Mouse (Mus musculus) CH12.LX (cell line): ENCODE measurements around the gene Hsp90ab1. TPM values are rescaled to one million over a fixed set of nuclear protein-coding genes. Genes with fewer than 3 reads are reported as not detected.

Source experiments
- DNase-seq: peaks from one replicate; pipeline ENCODE4 v3.0.0-alpha.2; 2013; ENCODE audit errors: extremely low read depth
- H3K27ac ChIP-seq: 2 replicates; pipeline ENCODE4 v1.5.1; 2012; ENCODE audit warnings: low read depth, mild to moderate bottlenecking, control low read depth, moderate library complexity; ENCODE audit not compliant: insufficient read depth
- H3K27me3 ChIP-seq: replicated peaks from 2 replicates; pipeline ENCODE3; 2012; ENCODE audit warnings: inconsistent platforms
- H3K36me3 ChIP-seq, 2 experiments: replicated peaks in 1 of 2; 2 replicates each; pipeline versions ENCODE3 to v1.6.1; 2012; ENCODE audit warnings: inconsistent platforms in 1 of 2, low read length in 1 of 2, mild to moderate bottlenecking in 1 of 2, mixed read lengths in 1 of 2, moderate library complexity in 1 of 2; ENCODE audit not compliant: control insufficient read depth in 1 of 2, insufficient read depth in 1 of 2
- H3K4me1 ChIP-seq, 2 experiments: 2 replicates each; pipeline ENCODE4 v1.6.1; 2012; ENCODE audit warnings: inconsistent platforms in 1 of 2, moderate library complexity in 1 of 2; ENCODE audit not compliant: insufficient read depth in 2 of 2, control insufficient read depth in 1 of 2
- H3K4me2 ChIP-seq: 2 replicates; pipeline ENCODE4 v1.6.1; 2012; ENCODE audit warnings: low read depth, mild to moderate bottlenecking, control low read depth; ENCODE audit not compliant: poor library complexity, insufficient read depth, severe bottlenecking
- H3K4me3 ChIP-seq, 3 experiments: fragments of 150-350 bp in 1 of 3; sonication (generic) in 1 of 3; replicated peaks in 1 of 3; 2 replicates each; pipeline versions ENCODE3 to v1.5.1; 2011 to 2012; ENCODE audit warnings: low read depth in 2 of 3, low read length in 2 of 3, mild to moderate bottlenecking in 2 of 3, moderate library complexity in 2 of 3, control low read depth in 1 of 3, improper control_type of control experiment in 1 of 3, inconsistent platforms in 1 of 3, mixed read lengths in 1 of 3; ENCODE audit not compliant: poor library complexity in 1 of 3
- H3K79me2 ChIP-seq: replicated peaks from 2 replicates; pipeline ENCODE4 v1.6.1; 2012; ENCODE audit warnings: mild to moderate bottlenecking, moderate library complexity; ENCODE audit not compliant: control insufficient read depth, poor library complexity, insufficient read depth, severe bottlenecking; ENCODE audit errors: extremely low read depth
- H3K9ac ChIP-seq: 2 replicates; pipeline ENCODE4 v1.6.1; 2012; ENCODE audit warnings: low read depth, mild to moderate bottlenecking, control low read depth, moderate library complexity; ENCODE audit not compliant: insufficient read depth
- H3K9me3 ChIP-seq: replicated peaks from 2 replicates; pipeline ENCODE3; 2012; ENCODE audit warnings: low read length, inconsistent platforms, mixed read lengths
- CHD1 ChIP-seq: IDR thresholded peaks from 2 replicates; pipeline ENCODE4 v1.6.1; 2012; ENCODE audit warnings: low read depth, low read length, improper control_type of control experiment, inconsistent platforms
- CHD2 ChIP-seq: IDR thresholded peaks from 2 replicates; pipeline ENCODE4 v1.6.1; 2011; ENCODE audit warnings: low read length, improper control_type of control experiment
- ETS1 ChIP-seq: conservative IDR thresholded peaks from 2 replicates; pipeline ENCODE4 v1.6.1; 2012; ENCODE audit warnings: low read depth, mild to moderate bottlenecking, inconsistent platforms, low read length, improper control_type of control experiment, moderate library complexity
- GABPA ChIP-seq: IDR thresholded peaks from 2 replicates; pipeline ENCODE4 v1.6.1; 2012; ENCODE audit warnings: low read depth, low read length, improper control_type of control experiment, inconsistent platforms; ENCODE audit not compliant: insufficient replicate concordance
- HCFC1 ChIP-seq: IDR thresholded peaks from 2 replicates; pipeline ENCODE4 v1.6.1; 2012; ENCODE audit warnings: low read depth, mild to moderate bottlenecking, inconsistent platforms, low read length, improper control_type of control experiment
- IRF4 ChIP-seq: IDR thresholded peaks from 2 replicates; pipeline ENCODE4 v1.6.1; 2014; ENCODE audit warnings: low read depth, mild to moderate bottlenecking, inconsistent platforms, low read length, improper control_type of control experiment
- MAFK ChIP-seq: IDR thresholded peaks from 2 replicates; pipeline ENCODE4 v1.6.1; 2011; ENCODE audit warnings: low read length, improper control_type of control experiment; ENCODE audit not compliant: insufficient replicate concordance
- MAX ChIP-seq: IDR thresholded peaks from 2 replicates; pipeline ENCODE4 v1.6.1; 2011; ENCODE audit warnings: low read length, improper control_type of control experiment
- MXI1 ChIP-seq: IDR thresholded peaks from 2 replicates; pipeline ENCODE4 v1.6.1; 2011; ENCODE audit warnings: mild to moderate bottlenecking, low read depth, low read length, improper control_type of control experiment
- NELFE ChIP-seq: IDR thresholded peaks from 2 replicates; pipeline ENCODE4 v1.6.1; 2011; ENCODE audit warnings: low read depth, low read length, improper control_type of control experiment
- PAX5 ChIP-seq: IDR thresholded peaks from 2 replicates; pipeline ENCODE4 v1.6.1; 2012; ENCODE audit warnings: low read length, inconsistent platforms, mixed read lengths
- POLR2A ChIP-seq: IDR thresholded peaks from 2 replicates; pipeline ENCODE4 v1.6.1; 2011; ENCODE audit warnings: low read depth, mild to moderate bottlenecking, improper control_type of control experiment, low read length
- POLR2AphosphoS2 ChIP-seq: IDR thresholded peaks from 2 replicates; pipeline ENCODE4 v1.6.1; 2011; ENCODE audit warnings: low read depth, low read length, improper control_type of control experiment
- RAD21 ChIP-seq: IDR thresholded peaks from 2 replicates; pipeline ENCODE4 v1.6.1; 2011; ENCODE audit warnings: low read depth, mild to moderate bottlenecking, low read length, improper control_type of control experiment, moderate library complexity
- RCOR1 ChIP-seq: conservative IDR thresholded peaks from 2 replicates; pipeline ENCODE4 v1.6.1; 2012; ENCODE audit warnings: low read depth, mild to moderate bottlenecking, inconsistent platforms, low read length, improper control_type of control experiment
- TBP ChIP-seq: conservative IDR thresholded peaks from 2 replicates; pipeline ENCODE4 v1.6.1; 2011; ENCODE audit warnings: low read depth, low read length, improper control_type of control experiment
- UBTF ChIP-seq: IDR thresholded peaks from 2 replicates; pipeline ENCODE4 v1.6.1; 2012; ENCODE audit warnings: low read depth, mild to moderate bottlenecking, inconsistent platforms, low read length, improper control_type of control experiment, moderate library complexity
- USF1 ChIP-seq: IDR thresholded peaks from 2 replicates; pipeline ENCODE4 v1.6.1; 2014; ENCODE audit warnings: low read depth, mild to moderate bottlenecking, inconsistent platforms, low read length, improper control_type of control experiment
- USF2 ChIP-seq: conservative IDR thresholded peaks from 2 replicates; pipeline ENCODE4 v1.6.1; 2011; ENCODE audit warnings: low read depth, low read length, improper control_type of control experiment
- dilution Hi-C: fragments of 300-500 bp; cut with MboI; formaldehyde crosslinking; loops from 2 replicates; pipeline ENCODE4 v1.14.3; 2020; ENCODE audit warnings: low sequenced_read_pairs; ENCODE audit not compliant: extremely low pct_unique_long_range_greater_than_20kb, extremely low pct_ligation_motif_present
- in situ Hi-C: fragments of 300-500 bp; cut with MboI; formaldehyde crosslinking; loops from 3 replicates; pipeline ENCODE4 v1.14.3; 2019; ENCODE audit warnings: low sequenced_read_pairs, low pct_ligation_motif_present, low pct_unique_long_range_greater_than_20kb, mixed read lengths
- polyA plus RNA-seq: library from polyadenylated mRNA; unstranded; fragments of >175 nt; gene quantifications from 2 replicates; pipeline ENCODE4 v1.2.1, GENCODE M21; 2012; ENCODE audit warnings: low read depth; ENCODE audit not compliant: insufficient read length
- total RNA-seq, 2 experiments: library from RNA; depleted of rRNA; stranded (reverse); fragments of 300-350 nt in 1 of 2; fragments of >200 nt in 1 of 2; gene quantifications; 2 replicates each; pipeline ENCODE4 v1.2.3; 2012 to 2014

Gene Hsp90ab1
- total and polyA plus RNA-seq, 3 experiments, result 790 to 4,858 (median 1,180) TPM

DNA sequence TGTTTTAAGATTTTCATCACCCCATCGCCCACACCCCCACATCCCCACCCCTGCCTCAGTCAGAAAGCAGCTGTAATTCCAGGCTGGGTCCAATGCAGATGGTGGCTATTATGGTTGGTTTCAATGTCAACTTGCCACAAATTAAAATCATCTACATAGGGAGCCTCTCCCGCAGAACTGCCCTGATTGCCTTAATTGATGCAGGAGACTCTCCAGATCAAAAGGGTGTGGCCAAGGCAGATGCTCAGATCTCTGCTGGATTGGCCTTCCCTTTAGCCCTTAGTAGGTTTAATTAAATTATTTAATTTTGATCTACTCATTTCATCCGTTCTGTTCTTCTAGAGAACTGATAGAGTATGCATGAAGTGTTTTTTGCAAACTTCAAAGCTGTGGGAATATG lies 29.9 kb upstream of the Hsp90ab1 start:
- H3K4me2 ChIP-seq, result no peak overlapping the region
- no peak for DNase-seq
- H3K4me1 ChIP-seq, result peaks cover 0 to 11% of the 10 kb centered on the region in 2 experiments; a peak in 2 of 4 replicates
- in situ Hi-C loops, result no loop called here
- no peaks in the 10 kb centered on the region for H3K36me3 ChIP-seq
- peaks cover 3% of the 10 kb centered on the region for H3K9me3 ChIP-seq
- H3K79me2 ChIP-seq, result no peaks in the 10 kb centered on the region
- dilution Hi-C loops, result no loop called here
- H3K27me3 ChIP-seq, result peaks cover 1% of the 10 kb centered on the region
- no peak overlapping the region for H3K4me3 ChIP-seq
- H3K27ac ChIP-seq, result no peak overlapping the region
- H3K9ac ChIP-seq, result no peak overlapping the region
- no peak for TF ChIP-seq HCFC1
- TF ChIP-seq POLR2A, result no peak
- TF ChIP-seq, all 38 proteins: peak for 0

DNA sequence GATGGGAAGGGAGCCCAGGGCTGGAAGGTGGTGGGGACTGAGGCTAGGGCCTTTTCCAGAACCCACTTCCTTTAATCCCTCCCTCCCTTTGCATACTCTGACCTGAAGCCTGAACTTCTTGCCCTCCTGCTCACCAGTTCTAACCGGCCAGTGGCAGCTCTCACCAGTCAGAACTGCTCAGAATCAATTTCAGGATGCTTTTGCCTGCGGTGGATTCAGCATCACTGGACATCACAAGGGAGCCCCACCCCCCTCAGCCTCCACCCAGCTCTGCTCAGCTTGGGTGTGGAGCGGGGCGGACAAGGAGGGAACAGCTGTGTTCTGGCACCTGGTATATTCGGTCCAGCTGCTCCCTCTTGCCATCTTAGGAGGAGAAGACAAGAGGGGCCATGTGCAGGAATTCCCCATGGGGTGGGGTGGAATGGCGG lies 28.8 kb upstream of the Hsp90ab1 start, which contains the start of gene Mymx:
Gene Mymx (minus strand): TSS at position 226 of the 428 bp plus-strand sequence.
- no peaks in the 10 kb centered on the region for H3K36me3 ChIP-seq
- no peak within 1 kb of the TSS for H3K4me3 ChIP-seq
- no peaks in the 10 kb centered on the region for H3K9me3 ChIP-seq
- no peaks in the 10 kb centered on the region for H3K79me2 ChIP-seq
- peaks cover 1% of the 10 kb centered on the region for H3K27me3 ChIP-seq
- DNase-seq, result no peak
- H3K4me1 ChIP-seq, result peaks cover 3 to 18% of the 10 kb centered on the region in 2 experiments; a peak in 3 of 4 replicates
- no peak within 1 kb of the TSS for H3K27ac ChIP-seq
- H3K9ac ChIP-seq, result no peak within 1 kb of the TSS
- in situ Hi-C loops, result no loop called here
- dilution Hi-C loops, result no loop called here
- no peak within 1 kb of the TSS for H3K4me2 ChIP-seq
- TF ChIP-seq CHD1 (no peak), USF1 (no peak), PAX5 (no peak), HCFC1 (no peak), POLR2AphosphoS2 (no peak), UBTF (no peak), RCOR1 (no peak), MXI1 (no peak), RAD21 (no peak), CHD2 (no peak), ETS1 (no peak), IRF4 (no peak), MAFK (no peak), NELFE (no peak), MAX (no peak), GABPA (no peak), USF2 (no peak), TBP (no peak)
